Mouse (Mus musculus): Measurements from ENCODE around the gene Adipor2. TPM values are rescaled to one million over a fixed set of nuclear protein-coding genes. Genes with fewer than 3 reads are reported as not detected.
A peak's percentile ranks its signal among the peaks of the same experiment; 100 is the strongest.

Adipor2 gene
- polyA plus RNA-seq, 1 experiment: 52.4 TPM

DNA sequence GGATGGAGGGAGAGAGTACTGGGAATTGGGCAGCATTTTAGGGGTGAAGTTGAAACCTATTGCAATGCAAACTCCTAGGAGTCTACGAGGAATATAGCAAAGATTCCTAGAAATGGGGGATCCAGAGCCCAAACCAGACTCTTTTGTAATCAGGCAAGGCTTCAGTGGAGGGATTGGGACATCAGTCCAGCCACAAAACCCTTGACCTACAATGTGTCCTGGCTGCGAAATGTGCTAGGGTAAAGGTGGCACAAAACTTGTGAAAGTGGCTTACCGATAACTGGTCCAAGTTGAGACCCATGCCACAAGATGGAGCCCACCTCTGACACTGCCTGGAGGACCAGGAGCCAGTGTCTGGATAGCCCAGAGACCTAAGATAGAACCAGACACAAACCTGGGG, 18.1 kb downstream of the Adipor2 start:
- no peak overlapping the region for H3K4me3 ChIP-seq (replicated peaks; ENCODE audit: insufficient read depth, low read depth, low read length)
- no peaks in the 10 kb centered on the region for H3K27me3 ChIP-seq (ENCODE audit: control insufficient read depth, insufficient read depth, low read length)
- H3K4me1 ChIP-seq (ENCODE audit: control insufficient read depth, insufficient read depth, low read length): no peaks in the 10 kb centered on the region
- WGBS: 90% methylated on average over 3 of the region's 3 CpGs
- no peak overlapping the region for H3K27ac ChIP-seq (ENCODE audit: insufficient read depth, low read length)
- no peak for DNase-seq
- TF ChIP-seq CTCF (IDR thresholded peaks at IDR 0.05; ENCODE audit: borderline replicate concordance, insufficient read depth, low read depth, low read length): no peak
- TF ChIP-seq POLR2A (IDR thresholded peaks at IDR 0.05; ENCODE audit: borderline replicate concordance, insufficient read depth, low read length): no peak

DNA sequence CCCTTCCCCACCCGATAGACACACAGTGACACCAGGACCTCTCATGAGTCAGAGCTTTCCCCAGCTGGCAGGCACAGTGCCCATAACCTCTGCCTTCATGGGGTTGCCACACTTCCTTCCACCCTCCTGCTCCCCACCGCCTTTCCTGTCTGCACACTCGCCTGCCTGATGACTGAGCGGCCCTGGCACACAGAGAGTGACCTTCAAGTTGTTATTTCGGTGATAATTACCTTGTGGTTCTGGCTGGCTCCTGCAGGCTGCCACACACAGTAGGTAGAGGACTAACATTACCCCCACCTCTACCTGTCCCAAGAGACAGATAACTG, 21.2 kb downstream of the Adipor2 start:
- H3K27ac ChIP-seq (ENCODE audit: insufficient read depth, low read length): no peak overlapping the region
- H3K4me1 ChIP-seq (ENCODE audit: control insufficient read depth, insufficient read depth, low read length): no peaks in the 10 kb centered on the region
- TF ChIP-seq POLR2A (IDR thresholded peaks at IDR 0.05; ENCODE audit: borderline replicate concordance, insufficient read depth, low read length): no peak
- TF ChIP-seq CTCF (IDR thresholded peaks at IDR 0.05; ENCODE audit: borderline replicate concordance, insufficient read depth, low read depth, low read length): no peak
- no peaks in the 10 kb centered on the region for H3K27me3 ChIP-seq (ENCODE audit: control insufficient read depth, insufficient read depth, low read length)
- no peak for DNase-seq
- no peak overlapping the region for H3K4me3 ChIP-seq (replicated peaks; ENCODE audit: insufficient read depth, low read depth, low read length)
- WGBS: 44% methylated on average over 5 of the region's 5 CpGs

DNA sequence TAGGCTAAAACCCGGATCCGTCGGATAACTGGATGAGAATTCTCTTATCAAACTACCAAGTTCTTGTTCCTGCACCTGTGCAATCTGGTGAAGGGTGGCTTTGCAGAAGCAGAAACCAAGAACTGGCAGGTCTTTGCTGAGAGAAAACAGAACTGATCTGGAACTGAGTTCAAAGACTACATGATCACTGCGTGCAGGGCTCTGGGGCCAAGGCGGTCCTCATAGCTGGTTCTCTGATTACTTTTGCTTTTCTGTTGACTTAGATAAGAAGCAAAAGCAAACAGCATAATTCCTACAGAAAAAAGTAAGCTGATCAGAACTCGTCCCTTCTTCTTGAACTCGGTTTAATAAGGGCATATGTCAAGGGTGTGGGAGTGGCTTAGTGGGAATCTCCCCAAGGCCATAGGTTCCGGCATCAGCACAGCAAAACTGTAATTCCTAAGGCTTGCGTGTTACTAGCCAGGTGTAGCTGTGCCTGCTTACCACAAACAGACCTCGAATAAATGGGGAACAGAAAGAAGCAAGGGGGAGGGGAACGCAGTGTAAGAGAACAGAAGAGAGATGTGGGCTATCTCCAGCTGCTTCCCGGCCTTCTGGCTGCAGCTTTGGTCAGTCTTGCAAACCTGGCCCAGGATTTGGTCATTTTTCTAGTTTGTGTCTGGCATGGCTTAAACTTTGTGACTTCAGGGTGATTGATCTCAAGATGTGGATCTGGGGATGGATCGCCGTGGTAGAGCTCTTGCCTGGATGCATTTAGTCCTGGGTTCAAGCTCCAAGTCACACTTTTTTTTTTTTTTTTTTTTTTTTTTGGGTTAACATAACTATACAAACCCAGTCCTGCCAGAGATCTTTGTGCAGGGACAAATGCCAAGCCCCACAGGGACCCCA, 21.8 kb downstream of the Adipor2 start:
- no peaks in the 10 kb centered on the region for H3K4me1 ChIP-seq (ENCODE audit: control insufficient read depth, insufficient read depth, low read length)
- TF ChIP-seq POLR2A (IDR thresholded peaks at IDR 0.05; ENCODE audit: borderline replicate concordance, insufficient read depth, low read length) (no peak), CTCF (IDR thresholded peaks at IDR 0.05; ENCODE audit: borderline replicate concordance, insufficient read depth, low read depth, low read length) (no peak)
- no peak for DNase-seq
- WGBS: 84% methylated on average over 14 of the region's 14 CpGs
- H3K4me3 ChIP-seq (replicated peaks; ENCODE audit: insufficient read depth, low read depth, low read length): no peak overlapping the region
- no peak overlapping the region for H3K27ac ChIP-seq (ENCODE audit: insufficient read depth, low read length)
- H3K27me3 ChIP-seq (ENCODE audit: control insufficient read depth, insufficient read depth, low read length): no peaks in the 10 kb centered on the region

DNA sequence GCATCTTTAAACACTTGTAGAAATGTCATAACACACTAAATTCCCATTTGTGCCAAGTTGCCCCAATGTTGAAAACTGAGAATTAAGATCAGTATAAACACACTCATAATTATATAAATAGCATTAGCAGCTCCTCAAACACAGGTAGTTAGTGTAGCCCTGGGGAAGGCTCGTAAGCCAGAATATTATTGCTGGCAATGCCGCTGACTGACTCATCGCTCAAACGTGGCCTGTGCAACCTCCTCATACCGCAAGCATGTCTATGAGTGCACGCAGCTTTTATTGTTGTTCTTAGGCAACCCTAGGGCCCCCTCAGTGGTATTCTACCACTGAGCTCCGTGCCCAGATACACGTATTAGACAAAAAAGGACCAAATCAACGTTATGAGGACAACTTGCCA, 24.7 kb downstream of the Adipor2 start:
- TF ChIP-seq POLR2A (IDR thresholded peaks at IDR 0.05; ENCODE audit: borderline replicate concordance, insufficient read depth, low read length): no peak
- Histone ChIP-seq H3K27me3 (ENCODE audit: control insufficient read depth, insufficient read depth, low read length) (no peaks in the 10 kb centered on the region), H3K4me3 (replicated peaks; ENCODE audit: insufficient read depth, low read depth, low read length) (no peak overlapping the region), H3K4me1 (ENCODE audit: control insufficient read depth, insufficient read depth, low read length) (no peaks in the 10 kb centered on the region), H3K27ac (ENCODE audit: insufficient read depth, low read length) (no peak overlapping the region)
- DNase-seq: no peak
- WGBS: 73% methylated on average over 9 of the region's 9 CpGs

DNA sequence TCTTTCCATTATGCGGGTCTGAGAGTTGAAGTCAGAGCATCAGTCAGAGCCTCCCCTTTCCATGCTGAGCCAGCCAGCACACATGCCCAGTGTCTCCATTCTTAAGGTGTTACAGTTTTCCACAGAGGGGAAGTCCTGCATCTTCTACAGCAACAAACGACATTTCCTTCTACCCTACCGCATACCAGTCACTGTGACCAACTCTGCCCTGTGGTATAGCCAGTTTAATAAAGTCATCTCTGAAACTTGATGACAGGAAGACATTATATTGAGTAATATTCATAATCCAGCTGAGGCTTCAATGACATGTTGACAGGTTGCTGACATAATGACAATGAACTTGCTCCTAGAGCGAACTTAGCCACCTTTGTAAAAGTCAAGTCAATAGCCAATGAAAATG, 26.8 kb downstream of the Adipor2 start:
- Histone ChIP-seq H3K27ac (ENCODE audit: insufficient read depth, low read length) (no peak overlapping the region), H3K4me3 (replicated peaks; ENCODE audit: insufficient read depth, low read depth, low read length) (no peak overlapping the region), H3K27me3 (ENCODE audit: control insufficient read depth, insufficient read depth, low read length) (no peaks in the 10 kb centered on the region), H3K4me1 (ENCODE audit: control insufficient read depth, insufficient read depth, low read length) (no peaks in the 10 kb centered on the region; the same call in 1 of the 2 replicates)
- no peak for TF ChIP-seq POLR2A (IDR thresholded peaks at IDR 0.05; ENCODE audit: borderline replicate concordance, insufficient read depth, low read length)
- no peak for TF ChIP-seq CTCF (IDR thresholded peaks at IDR 0.05; ENCODE audit: borderline replicate concordance, insufficient read depth, low read depth, low read length)
- 85% methylated on average over 4 of the region's 4 CpGs for WGBS
- DNase-seq: no peak

DNA sequence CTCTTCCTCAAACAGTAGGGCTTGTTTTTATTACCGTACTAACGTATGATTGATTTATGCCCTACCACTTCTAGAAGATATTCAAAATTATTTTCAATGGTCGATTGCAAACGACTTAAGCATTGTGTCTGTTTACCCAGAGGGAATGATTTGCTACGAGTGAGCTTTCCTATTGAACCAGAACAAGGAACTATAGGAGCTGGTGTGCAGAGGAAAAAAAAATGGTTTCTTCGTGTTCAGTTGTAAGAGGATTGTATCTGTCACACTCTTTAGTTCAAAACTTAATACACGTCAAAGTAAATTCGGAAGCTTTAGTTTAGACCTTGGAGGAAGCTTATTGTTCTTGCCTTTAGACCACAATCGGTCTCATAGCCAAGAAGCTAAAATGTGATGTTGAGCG, 28.4 kb downstream of the Adipor2 start:
- TF ChIP-seq POLR2A (IDR thresholded peaks at IDR 0.05; ENCODE audit: borderline replicate concordance, insufficient read depth, low read length): no peak
- no peak for TF ChIP-seq CTCF (IDR thresholded peaks at IDR 0.05; ENCODE audit: borderline replicate concordance, insufficient read depth, low read depth, low read length)
- no peaks in the 10 kb centered on the region; the same call in 1 of the 2 replicates for H3K4me1 ChIP-seq (ENCODE audit: control insufficient read depth, insufficient read depth, low read length)
- H3K27ac ChIP-seq (ENCODE audit: insufficient read depth, low read length): peak overlapping the region; percentile 55
- no peaks in the 10 kb centered on the region for H3K27me3 ChIP-seq (ENCODE audit: control insufficient read depth, insufficient read depth, low read length)
- H3K4me3 ChIP-seq (replicated peaks; ENCODE audit: insufficient read depth, low read depth, low read length): peak overlapping the region; percentile 100
- 11% methylated on average over 10 of the region's 10 CpGs for WGBS
- DNase-seq: no peak

DNA sequence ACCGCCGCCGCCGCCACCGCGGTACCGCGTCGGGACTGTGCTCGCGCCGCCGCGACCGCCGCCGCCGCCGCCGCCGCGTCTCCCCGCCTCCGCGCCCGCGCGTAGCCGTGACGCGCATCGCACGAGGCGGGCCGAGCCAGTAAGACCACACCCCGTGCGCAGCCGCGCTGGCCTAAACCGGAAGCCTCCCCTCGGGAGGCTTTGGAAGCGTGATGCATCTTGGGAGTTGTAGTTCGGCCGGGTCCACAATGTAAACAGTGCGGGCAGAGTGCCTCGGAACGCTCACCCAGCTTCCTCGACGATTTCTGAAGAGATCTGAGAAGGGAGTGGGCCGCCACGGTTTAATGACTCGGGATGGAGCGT, 28.9 kb downstream of the Adipor2 start:
- TF ChIP-seq CTCF (IDR thresholded peaks at IDR 0.05; ENCODE audit: borderline replicate concordance, insufficient read depth, low read depth, low read length) (no peak), POLR2A (IDR thresholded peaks at IDR 0.05; ENCODE audit: borderline replicate concordance, insufficient read depth, low read length) (peak; percentile 95)
- WGBS: under 1% methylated on average over 52 of the region's 53 CpGs
- Histone ChIP-seq H3K27me3 (ENCODE audit: control insufficient read depth, insufficient read depth, low read length) (no peaks in the 10 kb centered on the region), H3K27ac (ENCODE audit: insufficient read depth, low read length) (peak overlapping the region; percentile 55), H3K4me1 (ENCODE audit: control insufficient read depth, insufficient read depth, low read length) (no peaks in the 10 kb centered on the region; the same call in 1 of the 2 replicates), H3K4me3 (replicated peaks; ENCODE audit: insufficient read depth, low read depth, low read length) (peak overlapping the region; percentile 100)
- DNase-seq: peak; percentile 95 to 97
